Mouse (Mus musculus): ENCODE results near the gene 1700016H13Rik. TPM values are rescaled to one million over a fixed set of nuclear protein-coding genes. Genes with fewer than 3 reads are reported as not detected.

The 1700016H13Rik gene
- not detected for total RNA-seq (2023)

GRCm38 (mm10) chr5:103655346-103656118 lies at the start of gene 1700016H13Rik:
Gene 1700016H13Rik (minus strand): TSS chr5:103656010.

GRCm38 (mm10) chr5:103691624-103692530 lies 36.1 kb upstream of the 1700016H13Rik start, which contains the start of gene Aff1:
Gene Aff1 (plus strand): TSS chr5:103692374.

DNA sequence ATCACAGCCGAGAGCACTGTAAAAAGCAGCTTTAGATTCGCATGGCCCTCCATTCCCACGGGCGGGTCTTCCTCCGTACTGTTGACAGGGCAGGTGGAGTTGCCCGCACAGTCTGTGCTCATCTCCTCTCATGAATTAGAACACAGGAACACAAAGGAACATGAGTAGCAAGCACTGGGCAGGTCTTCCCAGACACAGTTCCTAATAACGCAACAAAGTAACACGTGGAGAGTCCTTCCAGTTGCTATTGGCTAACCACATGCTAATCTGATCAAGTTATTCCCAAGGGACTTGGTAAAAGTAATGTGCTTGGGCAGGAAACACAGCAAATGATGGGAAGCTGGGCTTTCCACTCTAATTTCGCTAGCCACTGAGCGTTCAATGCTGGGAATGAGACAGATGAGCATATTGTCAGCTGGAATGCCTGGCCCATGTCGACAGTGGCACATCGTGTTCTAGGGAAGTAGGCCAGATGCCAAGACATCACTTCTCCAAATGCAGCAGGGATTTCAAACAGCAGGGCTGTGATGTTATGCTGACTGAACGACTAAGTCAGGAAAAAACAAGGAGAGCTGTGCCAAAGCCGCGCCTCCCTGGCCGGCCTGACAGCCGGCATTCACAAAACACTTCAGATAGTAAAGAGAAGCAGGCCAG lies 26.6 kb downstream of the 1700016H13Rik start, which contains the start of gene Slc10a6:
TSS of gene Slc10a6 (minus strand) at position 293 of the 654 bp plus-strand sequence.

Other genes starting within 250 kb of the 1700016H13Rik start
- gene Ptpn13, start 230.8 kb downstream of the 1700016H13Rik start, total RNA-seq (2023): 1.8 TPM
- not detected for gene Slc10a6, start 26.6 kb downstream of the 1700016H13Rik start, total RNA-seq (2023)
- 91.6 TPM for gene Aff1, start 36.4 kb upstream of the 1700016H13Rik start, total RNA-seq (2023)

All from CD8-positive naive resting alpha-beta T cell, adult 57 days (primary cell).